Mouse (Mus musculus): ENCODE results near the gene Rbbp7.

DNA sequence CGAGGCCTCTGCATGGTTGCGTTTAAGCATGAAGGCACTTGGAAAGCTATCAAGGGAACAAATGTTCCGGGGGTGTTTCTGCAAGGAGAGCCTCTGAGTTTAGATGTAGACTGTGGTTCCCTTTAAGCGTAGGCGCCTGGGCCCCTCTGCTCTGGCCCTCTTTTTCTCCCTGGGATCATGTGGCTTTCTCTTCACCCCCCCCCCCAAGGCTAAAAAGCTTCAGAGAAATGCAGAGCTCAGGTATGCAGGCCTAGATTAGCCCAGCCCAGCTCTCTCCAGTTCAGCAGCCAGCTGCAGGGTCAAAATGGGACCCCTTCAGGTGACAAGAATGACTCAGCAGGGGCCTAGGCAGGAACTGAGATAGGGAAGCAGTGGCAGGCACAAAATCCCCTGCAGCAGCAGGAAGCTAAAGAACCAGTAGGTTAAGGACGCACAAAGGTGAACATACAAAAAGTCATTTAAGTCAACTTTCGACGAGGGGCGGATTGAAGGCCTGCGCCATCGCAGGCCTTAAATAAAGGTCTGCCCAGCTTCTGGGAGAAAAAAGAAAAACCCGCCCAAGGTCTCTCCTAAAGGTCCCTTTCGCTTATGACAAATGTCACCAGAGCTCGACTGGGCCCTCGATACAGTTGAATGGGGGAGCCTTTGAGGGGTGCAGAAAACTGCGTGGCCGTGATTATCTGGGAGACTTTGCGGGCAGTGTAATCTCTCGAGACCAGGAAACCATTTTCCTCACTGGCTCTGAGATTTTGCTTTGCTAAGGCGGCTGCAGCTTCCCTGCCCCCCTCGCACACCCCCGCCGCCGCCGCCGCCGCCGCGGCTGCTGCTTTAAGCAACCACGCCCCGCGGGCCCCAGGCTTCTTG, 719 bp upstream of the Rbbp7 start:
- TF ChIP-seq HCFC1 (IDR thresholded peaks at IDR 0.05; ENCODE audit: borderline replicate concordance, insufficient read depth, low read length), result no peak
- TF ChIP-seq ZNF384 (IDR thresholded peaks at IDR 0.05; ENCODE audit: low read depth, low read length), result no peak
- TF ChIP-seq MAFK (IDR thresholded peaks at IDR 0.05; ENCODE audit: insufficient read depth, low read depth, low read length), result peak; percentile 78
- TF ChIP-seq ZC3H11A (IDR thresholded peaks at IDR 0.05; ENCODE audit: borderline replicate concordance, low read depth, low read length), result no peak

Measured in ES-E14 (cell line).